Mouse (Mus musculus): ENCODE measurements around the gene Fbln2. TPM values are rescaled to one million over a fixed set of nuclear protein-coding genes. Genes with fewer than 3 reads are reported as not detected.

Gene Fbln2
- total and polyA plus RNA-seq, 3 experiments, result 55.8 to 117 (median 56.9) TPM

DNA sequence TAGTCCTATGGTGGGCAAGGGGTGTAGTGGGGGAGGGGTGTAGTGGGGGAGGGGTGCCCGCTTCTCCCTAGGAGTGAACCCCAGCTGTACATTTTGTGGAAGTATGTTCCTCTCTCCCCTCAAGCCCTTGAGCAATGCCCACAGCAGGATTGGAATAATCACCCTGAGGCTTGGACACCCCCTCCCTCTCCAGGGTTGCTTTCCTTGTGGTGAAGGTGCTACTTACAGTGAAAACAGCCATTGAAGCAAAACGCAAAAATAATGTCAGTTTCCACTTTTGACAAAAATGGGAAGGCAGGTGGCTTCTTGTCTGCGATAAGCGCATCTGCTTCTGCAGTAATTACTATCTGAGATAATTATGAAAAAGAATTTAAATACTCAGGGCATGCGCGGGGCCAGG is 75.4 kb downstream of the Fbln2 start:
- no peaks in the 10 kb centered on the region for H3K79me2 ChIP-seq (replicated peaks; ENCODE audit: control insufficient read depth, insufficient read depth, low read length)
- peaks cover 2% of the 10 kb centered on the region; the same call in 1 of the 2 replicates for H3K4me1 ChIP-seq (ENCODE audit: control insufficient read depth, insufficient read depth, low read length)
- intact Hi-C loops (cut with DNase I), result loop anchor here (5.0 kb wide), 1 partner anchor 220 kb away; no protein-coding TSS in a partner anchor
- TF ChIP-seq CTCF (IDR thresholded peaks at IDR 0.05) (no peak), POLR2A (IDR thresholded peaks at IDR 0.05; ENCODE audit: insufficient read depth, low read depth, low read length) (no peak), EP300 (IDR thresholded peaks at IDR 0.05; ENCODE audit: insufficient read depth, low read depth, low read length) (no peak)
- DNase-seq, result no peak
- H3K36me3 ChIP-seq (ENCODE audit: control insufficient read depth, insufficient read depth, low read length), result no peaks in the 10 kb centered on the region
- no peak overlapping the region for H3K4me3 ChIP-seq
- H3K9ac ChIP-seq (ENCODE audit: low read depth, low read length), result no peak overlapping the region
- no peak overlapping the region for H3K27ac ChIP-seq
- H3K27me3 ChIP-seq (ENCODE audit: control insufficient read depth, insufficient read depth, low read length), result peaks cover 3% of the 10 kb centered on the region; the same call in 1 of the 2 replicates
- WGBS, result 69% methylated on average over 6 of the region's 6 CpGs

DNA sequence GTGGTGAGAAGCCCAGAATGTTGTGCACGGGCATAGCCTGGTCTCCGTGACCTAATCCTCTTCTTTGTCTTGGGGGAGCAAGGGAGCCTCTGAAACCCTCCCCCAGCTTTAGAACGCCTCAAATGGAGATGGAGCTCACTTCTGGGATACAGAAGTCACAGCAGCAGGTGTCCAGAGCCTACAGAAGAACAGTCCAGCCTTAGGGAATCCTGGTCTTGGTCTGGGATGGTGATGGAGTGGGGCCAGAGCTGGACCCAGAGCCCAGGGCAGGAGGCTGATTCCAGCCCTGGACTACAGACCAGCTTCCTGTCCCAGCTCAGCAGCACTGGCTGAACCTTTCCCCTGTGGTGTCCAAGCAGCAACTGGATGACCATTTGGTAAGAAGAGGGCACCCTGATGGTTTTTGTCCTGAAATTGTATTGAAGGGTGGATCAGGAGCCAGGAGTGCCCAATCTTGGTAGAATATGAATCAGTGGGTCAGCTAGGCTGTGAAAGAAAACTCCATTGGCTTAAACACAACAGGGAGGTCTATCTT is 76.1 kb downstream of the Fbln2 start:
- H3K27me3 ChIP-seq (ENCODE audit: control insufficient read depth, insufficient read depth, low read length), result peaks cover 3% of the 10 kb centered on the region; the same call in 1 of the 2 replicates
- H3K36me3 ChIP-seq (ENCODE audit: control insufficient read depth, insufficient read depth, low read length), result no peaks in the 10 kb centered on the region
- H3K4me1 ChIP-seq (ENCODE audit: control insufficient read depth, insufficient read depth, low read length), result peaks cover 2% of the 10 kb centered on the region; the same call in 1 of the 2 replicates
- no peak overlapping the region for H3K4me3 ChIP-seq
- WGBS, result 51% methylated on average over 3 of the region's 3 CpGs
- no peak for DNase-seq
- H3K9ac ChIP-seq (ENCODE audit: low read depth, low read length), result no peak overlapping the region
- intact Hi-C loops (cut with DNase I), result loop anchor here (5.0 kb wide), 1 partner anchor 219 kb away; no protein-coding TSS in a partner anchor
- H3K27ac ChIP-seq, result no peak overlapping the region
- H3K79me2 ChIP-seq (replicated peaks; ENCODE audit: control insufficient read depth, insufficient read depth, low read length), result no peaks in the 10 kb centered on the region
- TF ChIP-seq CTCF (IDR thresholded peaks at IDR 0.05), result no peak
- TF ChIP-seq POLR2A (IDR thresholded peaks at IDR 0.05; ENCODE audit: insufficient read depth, low read depth, low read length), result no peak
- TF ChIP-seq EP300 (IDR thresholded peaks at IDR 0.05; ENCODE audit: insufficient read depth, low read depth, low read length), result no peak

DNA sequence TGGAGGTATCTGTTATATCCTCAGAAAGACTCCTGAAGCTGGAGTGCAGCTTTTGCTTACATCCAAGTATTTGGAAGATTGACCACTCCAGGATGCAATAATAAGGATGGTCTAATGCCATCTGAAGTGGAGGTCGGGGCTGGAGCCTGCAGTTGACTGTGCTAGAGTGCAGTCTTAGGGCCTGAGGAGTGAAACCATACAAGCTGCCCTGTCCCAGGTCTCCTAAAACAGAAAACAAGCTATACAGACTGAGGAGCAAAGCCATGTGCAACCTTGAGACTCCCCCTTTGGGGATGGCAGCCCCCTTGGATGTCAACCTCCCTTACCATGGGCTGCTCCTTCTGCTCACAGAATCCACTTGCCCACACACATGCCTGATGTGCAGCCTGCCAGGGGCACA is 76.7 kb downstream of the Fbln2 start:
- WGBS, result 46% methylated on average over 1 of the region's 1 CpGs
- Histone ChIP-seq H3K4me1 (ENCODE audit: control insufficient read depth, insufficient read depth, low read length) (peaks cover 2% of the 10 kb centered on the region; the same call in 1 of the 2 replicates), H3K27me3 (ENCODE audit: control insufficient read depth, insufficient read depth, low read length) (peaks cover 3% of the 10 kb centered on the region; the same call in 1 of the 2 replicates), H3K36me3 (ENCODE audit: control insufficient read depth, insufficient read depth, low read length) (no peaks in the 10 kb centered on the region), H3K4me3 (no peak overlapping the region), H3K27ac (no peak overlapping the region), H3K9ac (ENCODE audit: low read depth, low read length) (no peak overlapping the region), H3K79me2 (replicated peaks; ENCODE audit: control insufficient read depth, insufficient read depth, low read length) (no peaks in the 10 kb centered on the region)
- DNase-seq, result no peak
- intact Hi-C loops (cut with DNase I), result loop anchor here (5.0 kb wide), 1 partner anchor 218 kb away; no protein-coding TSS in a partner anchor
- TF ChIP-seq CTCF (IDR thresholded peaks at IDR 0.05), result no peak
- TF ChIP-seq EP300 (IDR thresholded peaks at IDR 0.05; ENCODE audit: insufficient read depth, low read depth, low read length), result no peak
- no peak for TF ChIP-seq POLR2A (IDR thresholded peaks at IDR 0.05; ENCODE audit: insufficient read depth, low read depth, low read length)

DNA sequence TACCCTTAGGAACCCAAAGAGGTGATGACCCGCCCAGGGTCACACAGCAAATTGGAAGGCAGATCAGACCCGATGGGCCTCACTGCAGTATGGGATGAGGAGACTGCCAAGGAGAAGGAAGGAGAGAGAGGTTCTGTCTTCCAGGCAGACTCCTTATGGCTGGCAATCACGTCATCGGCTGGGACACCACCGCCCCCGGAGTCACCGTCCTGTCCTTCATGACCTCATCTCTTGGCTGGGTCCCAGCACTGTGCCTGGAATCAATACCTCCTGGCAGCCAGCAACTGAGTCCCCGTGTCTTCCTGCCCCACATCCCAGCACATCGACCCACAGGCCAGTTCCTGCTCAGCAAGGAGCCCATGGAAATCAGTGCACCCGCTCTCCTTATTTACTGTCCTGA is 78.7 kb downstream of the Fbln2 start:
- Histone ChIP-seq H3K4me3 (no peak overlapping the region), H3K27me3 (ENCODE audit: control insufficient read depth, insufficient read depth, low read length) (0 out of 2 replicates have a peak, but pooled peaks cover 3% of the 10 kb centered on the region), H3K27ac (no peak overlapping the region), H3K36me3 (ENCODE audit: control insufficient read depth, insufficient read depth, low read length) (no peaks in the 10 kb centered on the region), H3K4me1 (ENCODE audit: control insufficient read depth, insufficient read depth, low read length) (no peaks in the 10 kb centered on the region), H3K79me2 (replicated peaks; ENCODE audit: control insufficient read depth, insufficient read depth, low read length) (no peaks in the 10 kb centered on the region), H3K9ac (ENCODE audit: low read depth, low read length) (no peak overlapping the region)
- 39% methylated on average over 10 of the region's 10 CpGs for WGBS
- DNase-seq, result no peak
- intact Hi-C loops (cut with DNase I), result no loop called here
- TF ChIP-seq POLR2A (IDR thresholded peaks at IDR 0.05; ENCODE audit: insufficient read depth, low read depth, low read length), result no peak
- TF ChIP-seq CTCF (IDR thresholded peaks at IDR 0.05), result no peak
- TF ChIP-seq EP300 (IDR thresholded peaks at IDR 0.05; ENCODE audit: insufficient read depth, low read depth, low read length), result no peak

DNA sequence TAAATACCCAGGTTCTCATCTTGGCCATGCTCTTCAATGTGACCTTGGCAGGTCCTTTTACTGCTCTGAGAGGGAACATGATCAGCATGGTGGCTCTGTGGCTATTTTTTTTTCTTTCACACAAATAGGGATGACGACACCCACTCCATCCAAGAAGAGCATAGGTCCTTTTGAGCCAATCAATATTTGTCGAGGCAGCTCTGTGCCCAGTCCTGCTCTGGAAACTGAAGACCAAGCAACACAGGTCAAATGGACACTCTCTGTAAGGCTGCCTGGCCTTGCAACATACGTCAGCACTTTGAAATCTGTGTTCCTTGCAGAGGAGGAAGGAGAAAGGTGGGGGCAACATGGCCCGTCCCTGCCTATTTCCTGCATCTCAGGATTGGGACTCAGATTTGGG is 83.2 kb downstream of the Fbln2 start:
- H3K4me3 ChIP-seq, result no peak overlapping the region
- H3K27ac ChIP-seq, result no peak overlapping the region
- H3K36me3 ChIP-seq (ENCODE audit: control insufficient read depth, insufficient read depth, low read length), result no peaks in the 10 kb centered on the region
- peak in 1 of 2 experiments; percentile 1 for DNase-seq
- TF ChIP-seq POLR2A (IDR thresholded peaks at IDR 0.05; ENCODE audit: insufficient read depth, low read depth, low read length), result no peak
- no peak for TF ChIP-seq CTCF (IDR thresholded peaks at IDR 0.05)
- H3K27me3 ChIP-seq (ENCODE audit: control insufficient read depth, insufficient read depth, low read length), result no peaks in the 10 kb centered on the region
- intact Hi-C loops (cut with DNase I), result no loop called here
- no peaks in the 10 kb centered on the region for H3K79me2 ChIP-seq (replicated peaks; ENCODE audit: control insufficient read depth, insufficient read depth, low read length)
- no peak overlapping the region for H3K9ac ChIP-seq (ENCODE audit: low read depth, low read length)
- H3K4me1 ChIP-seq (ENCODE audit: control insufficient read depth, insufficient read depth, low read length), result no peaks in the 10 kb centered on the region
- 53% methylated on average over 4 of the region's 4 CpGs for WGBS

DNA sequence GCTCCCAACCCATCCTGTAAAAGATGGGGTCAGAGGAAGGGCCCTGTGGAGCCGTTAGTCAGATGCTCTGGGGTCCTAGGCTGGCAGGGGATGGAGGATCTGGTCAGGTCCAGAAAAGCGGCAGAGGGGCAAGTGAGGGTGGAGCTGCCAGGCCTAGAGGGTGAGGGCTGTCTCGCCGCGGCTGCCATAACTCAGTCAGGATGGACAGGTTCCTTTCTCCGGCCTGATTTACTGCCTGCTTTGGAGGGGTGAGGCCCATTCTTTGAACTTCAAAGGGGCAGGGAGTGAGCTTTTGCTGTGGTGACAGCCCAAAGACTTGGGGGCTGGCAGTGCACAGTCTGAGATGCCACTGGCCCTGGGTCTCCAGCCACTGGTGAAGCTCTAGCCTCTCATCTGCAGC is 86.6 kb downstream of the Fbln2 start:
- no peak overlapping the region for H3K4me3 ChIP-seq
- no peaks in the 10 kb centered on the region for H3K27me3 ChIP-seq (ENCODE audit: control insufficient read depth, insufficient read depth, low read length)
- no peak overlapping the region for H3K27ac ChIP-seq
- no peaks in the 10 kb centered on the region for H3K36me3 ChIP-seq (ENCODE audit: control insufficient read depth, insufficient read depth, low read length)
- no peak for DNase-seq
- no peaks in the 10 kb centered on the region for H3K4me1 ChIP-seq (ENCODE audit: control insufficient read depth, insufficient read depth, low read length)
- H3K79me2 ChIP-seq (replicated peaks; ENCODE audit: control insufficient read depth, insufficient read depth, low read length), result no peaks in the 10 kb centered on the region
- H3K9ac ChIP-seq (ENCODE audit: low read depth, low read length), result no peak overlapping the region
- no peak for TF ChIP-seq POLR2A (IDR thresholded peaks at IDR 0.05; ENCODE audit: insufficient read depth, low read depth, low read length)
- TF ChIP-seq EP300 (IDR thresholded peaks at IDR 0.05; ENCODE audit: insufficient read depth, low read depth, low read length), result no peak
- TF ChIP-seq CTCF (IDR thresholded peaks at IDR 0.05), result no peak
- WGBS, result 57% methylated on average over 6 of the region's 6 CpGs
- intact Hi-C loops (cut with DNase I), result no loop called here

All from heart, adult 2 months (tissue).